Mouse (Mus musculus) liver, embryonic 14.5 days (tissue): ENCODE data around the gene Il34.

ENCODE experiments used
- CTCF ChIP-seq: IDR thresholded peaks from 2 replicates; pipeline ENCODE4 v1.5.1; 2016; ENCODE audit warnings: antibody characterized with exemption, low read depth, control low read depth
- EP300 ChIP-seq: IDR thresholded peaks from 2 replicates; pipeline ENCODE4 v1.6.1; 2016; ENCODE audit warnings: antibody characterized with exemption, low read depth

- TF ChIP-seq CTCF, result no peak
- no peak for TF ChIP-seq EP300
Measured at GRCm38 (mm10) chr8:110746661-110747060, 59.1 kb downstream of the Il34 start.
